26 mouse cellular contexts compared by ENCODE assay signal in the genomic region with DNA sequence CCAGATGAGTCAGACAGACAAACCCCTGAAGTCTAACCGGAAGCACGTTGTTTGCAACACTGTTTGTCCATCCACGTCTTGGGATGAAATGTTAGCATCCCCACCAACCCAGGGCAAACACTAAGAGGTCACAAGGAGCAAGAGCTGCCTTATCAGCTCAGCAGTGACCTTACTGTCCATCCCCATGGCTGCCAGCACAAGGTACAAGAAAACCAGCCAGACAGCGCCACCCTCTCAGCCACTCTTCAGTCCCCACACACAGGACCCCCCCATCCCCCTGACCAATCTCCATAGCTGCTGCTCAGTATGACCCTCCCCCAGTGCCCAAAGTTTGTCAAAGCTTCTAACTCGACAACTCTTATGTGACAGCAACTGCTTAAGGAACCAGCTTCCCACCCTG. TPM values are rescaled to one million over a fixed set of nuclear protein-coding genes. Genes with fewer than 3 reads are reported as not detected.
DNase-seq lines count a peak whose midpoint lies in the region; ATAC-seq lines count a peak whose summit lies in the region.
"Had no signal": no experiment of that assay in that cellular context is flagged by ENCODE, and none has a peak within 500 bp of the region (broad histone marks: within the 10 kb centered on the region; RNA-seq: fewer than 3 reads in every experiment).

No protein-coding gene starts in this region.

- no peak for DNase-seq in forebrain, embryonic 10.5 days (ENCODE audit: extremely low spot score, low spot score)
- no peak for DNase-seq in forebrain, embryonic 11.5 days (ENCODE audit: low spot score)
- no peak for DNase-seq in embryonic facial prominence, embryonic 10.5 days (ENCODE audit: low spot score)
- no peak for DNase-seq in limb, embryonic 10.5 days (ENCODE audit: low spot score)
- no peak for DNase-seq in left cerebral cortex, postnatal 10 days (ENCODE audit: extremely low spot score in 1 of 2, low spot score in 2 of 2)
- DNase-seq: adrenal gland, adult 8-10 months; adrenal gland, postnatal 14 days; adrenal gland, postnatal 36 days; B cell, adult 2 months; cerebellum, adult 11-12 months; cerebellum, adult 2 months; cerebellum, adult 9-10 months; cerebellum, postnatal 10 days; cerebellum, postnatal 25 days; forebrain, postnatal 0 days had no signal

- 74% methylated on average over 5 of the region's 5 CpGs for WGBS in forebrain, embryonic 10.5 days
- 91% methylated on average over 5 of the region's 5 CpGs for WGBS in forebrain, embryonic 16.5 days
- 86% methylated on average over 5 of the region's 5 CpGs for WGBS in forebrain, embryonic 15.5 days
- 77% methylated on average over 5 of the region's 5 CpGs for WGBS in forebrain, embryonic 11.5 days
- 53% methylated on average over 5 of the region's 5 CpGs for WGBS in embryonic facial prominence, embryonic 10.5 days
- WGBS in limb, embryonic 10.5 days: 57% methylated on average over 5 of the region's 5 CpGs

- no peak overlapping the region for H3K4me2 ChIP-seq in forebrain, embryonic 16.5 days (ENCODE audit: low read length)
- H3K4me2 ChIP-seq in forebrain, embryonic 15.5 days (replicated peaks): no peak overlapping the region
- H3K4me2 ChIP-seq in forebrain, embryonic 11.5 days (ENCODE audit: low read depth, low read length, severe bottlenecking): no peak overlapping the region
- H3K4me2 ChIP-seq: embryonic facial prominence, embryonic 12.5 days had no signal

- intact Hi-C loops in left cerebral cortex, postnatal 10 days (cut with DNase I): no loop called here

- no peaks in the 10 kb centered on the region for H3K27me3 ChIP-seq in forebrain, embryonic 10.5 days (ENCODE audit: poor library complexity, severe bottlenecking)
- no peaks in the 10 kb centered on the region for H3K27me3 ChIP-seq in forebrain, embryonic 16.5 days (replicated peaks; ENCODE audit: control insufficient read depth, insufficient read depth, low read length)
- H3K27me3 ChIP-seq in forebrain, embryonic 15.5 days: no peaks in the 10 kb centered on the region
- no peaks in the 10 kb centered on the region for H3K27me3 ChIP-seq in forebrain, embryonic 11.5 days (ENCODE audit: control insufficient read depth, insufficient read depth, low read length)
- no peaks in the 10 kb centered on the region for H3K27me3 ChIP-seq in embryonic facial prominence, embryonic 10.5 days (replicated peaks; ENCODE audit: low read depth, poor library complexity, severe bottlenecking)
- H3K27me3 ChIP-seq in limb, embryonic 10.5 days (ENCODE audit: low read depth, poor library complexity, severe bottlenecking): no peaks in the 10 kb centered on the region
- H3K27me3 ChIP-seq: CH12.LX; embryonic facial prominence, embryonic 12.5 days; Patski had no signal

- ATAC-seq in forebrain, embryonic 16.5 days: no peak
- ATAC-seq in forebrain, embryonic 15.5 days (replicated peaks): no peak
- ATAC-seq in forebrain, embryonic 11.5 days (replicated peaks; ENCODE audit: low FRiP score): no peak
- no peak for ATAC-seq in megakaryocyte progenitor cell, adult 5-6 weeks (replicated peaks; ENCODE audit: poor library complexity)
- ATAC-seq: activated CD4-positive, CD25-positive, alpha-beta regulatory T cell, adult 4 months; CD4-positive, CD25-positive, alpha-beta regulatory T cell, adult 4 months; Patski had no signal

- peaks cover 62% of the 10 kb centered on the region for H3K36me3 ChIP-seq in forebrain, embryonic 10.5 days (replicated peaks)
- H3K36me3 ChIP-seq in forebrain, embryonic 16.5 days (ENCODE audit: control insufficient read depth, insufficient read depth): peaks cover 8% of the 10 kb centered on the region
- peaks cover 11% of the 10 kb centered on the region for H3K36me3 ChIP-seq in forebrain, embryonic 15.5 days
- H3K36me3 ChIP-seq in forebrain, embryonic 11.5 days (ENCODE audit: control insufficient read depth, insufficient read depth, low read length): no peaks in the 10 kb centered on the region; the same call in 1 of the 2 replicates
- peaks cover 56% of the 10 kb centered on the region for H3K36me3 ChIP-seq in embryonic facial prominence, embryonic 10.5 days (replicated peaks)
- H3K36me3 ChIP-seq in limb, embryonic 10.5 days: peaks cover 46% of the 10 kb centered on the region

- H3K4me1 ChIP-seq in forebrain, embryonic 10.5 days: peaks cover 32% of the 10 kb centered on the region
- H3K4me1 ChIP-seq in forebrain, embryonic 16.5 days (replicated peaks; ENCODE audit: control insufficient read depth, insufficient read depth, low read length): peaks cover 14% of the 10 kb centered on the region
- H3K4me1 ChIP-seq in forebrain, embryonic 15.5 days: peaks cover 23% of the 10 kb centered on the region
- peaks cover 4% of the 10 kb centered on the region; the same call in 1 of the 2 replicates for H3K4me1 ChIP-seq in forebrain, embryonic 11.5 days (replicated peaks; ENCODE audit: control insufficient read depth, insufficient read depth, low read length)
- H3K4me1 ChIP-seq in embryonic facial prominence, embryonic 10.5 days: peaks cover 33% of the 10 kb centered on the region
- H3K4me1 ChIP-seq in limb, embryonic 10.5 days: peaks cover 7% of the 10 kb centered on the region

- H3K9ac ChIP-seq in forebrain, embryonic 16.5 days (replicated peaks; ENCODE audit: low read depth, low read length): no peak overlapping the region
- no peak overlapping the region for H3K9ac ChIP-seq in forebrain, embryonic 15.5 days (replicated peaks)
- H3K9ac ChIP-seq in forebrain, embryonic 11.5 days (ENCODE audit: low read length): no peak overlapping the region
- H3K9ac ChIP-seq: embryonic facial prominence, embryonic 12.5 days; forebrain, postnatal 0 days had no signal

- no peaks in the 10 kb centered on the region for H3K9me3 ChIP-seq in forebrain, embryonic 10.5 days
- no peaks in the 10 kb centered on the region for H3K9me3 ChIP-seq in forebrain, embryonic 16.5 days (ENCODE audit: control insufficient read depth, low read length)
- no peaks in the 10 kb centered on the region for H3K9me3 ChIP-seq in forebrain, embryonic 15.5 days
- no peaks in the 10 kb centered on the region for H3K9me3 ChIP-seq in forebrain, embryonic 11.5 days (ENCODE audit: control insufficient read depth, low read length)
- no peaks in the 10 kb centered on the region for H3K9me3 ChIP-seq in embryonic facial prominence, embryonic 10.5 days
- H3K9me3 ChIP-seq in limb, embryonic 10.5 days (replicated peaks): no peaks in the 10 kb centered on the region
- H3K9me3 ChIP-seq: embryonic facial prominence, embryonic 12.5 days; G1E had no signal

- H3K27ac ChIP-seq in forebrain, embryonic 10.5 days: 0 out of 2 replicates have a peak overlapping the region, but pooled peaks have one; percentile 40
- H3K27ac ChIP-seq in forebrain, embryonic 16.5 days (ENCODE audit: low read length): no peak overlapping the region
- 0 out of 2 replicates have a peak overlapping the region, but pooled peaks have one; percentile 15 for H3K27ac ChIP-seq in forebrain, embryonic 15.5 days (replicated peaks)
- H3K27ac ChIP-seq in forebrain, embryonic 11.5 days (ENCODE audit: low read depth, low read length): no peak overlapping the region
- H3K27ac ChIP-seq in embryonic facial prominence, embryonic 10.5 days (replicated peaks): peak overlapping the region; percentile 55
- H3K27ac ChIP-seq in limb, embryonic 10.5 days: peak overlapping the region; percentile 7; the same call in 1 of the 2 replicates
- H3K27ac ChIP-seq: embryonic facial prominence, embryonic 12.5 days had no signal

- no peak overlapping the region for H3K4me3 ChIP-seq in forebrain, embryonic 10.5 days
- H3K4me3 ChIP-seq in forebrain, embryonic 16.5 days (replicated peaks; ENCODE audit: low read length): no peak overlapping the region
- H3K4me3 ChIP-seq in forebrain, embryonic 15.5 days: no peak overlapping the region
- H3K4me3 ChIP-seq in forebrain, embryonic 11.5 days (ENCODE audit: low read depth, low read length): no peak overlapping the region
- no peak overlapping the region for H3K4me3 ChIP-seq in embryonic facial prominence, embryonic 10.5 days
- no peak overlapping the region for H3K4me3 ChIP-seq in limb, embryonic 10.5 days
- H3K4me3 ChIP-seq: embryonic facial prominence, embryonic 12.5 days had no signal

RNA-seq across cellular contexts. Expression of gene Abcg5, which starts 34.6 kb away (rescaled TPM):
- 5.3 and 5.4 TPM in 2 replicates for polyA plus RNA-seq in forebrain, embryonic 10.5 days (2016; fragmentation: Nextera tagmentation; extraction: Ambion mirVana)
- 0.87 and 1.0 TPM in 2 replicates for polyA plus RNA-seq in forebrain, embryonic 16.5 days (2015; fragmentation: Nextera tagmentation; extraction: Ambion mirVana)
- 2.0 and 3.1 TPM in 2 replicates for polyA plus RNA-seq in forebrain, embryonic 15.5 days (2015; fragmentation: Nextera tagmentation; extraction: Ambion mirVana)
- 5.1 and 5.9 TPM in 2 replicates for polyA plus RNA-seq in forebrain, embryonic 11.5 days (2014; fragmentation: Nextera tagmentation; extraction: Ambion mirVana)
- 1.3 and 1.6 TPM in 2 replicates for polyA plus RNA-seq in embryonic facial prominence, embryonic 10.5 days (2016; fragmentation: Nextera tagmentation; extraction: Ambion mirVana)
- 0.97 and 1.1 TPM in 2 replicates for polyA plus RNA-seq in limb, embryonic 10.5 days (2016; fragmentation: Nextera tagmentation; extraction: Ambion mirVana)
- not detected for total RNA-seq in left cerebral cortex, postnatal 10 days (2021)
- total RNA-seq in megakaryocyte progenitor cell, adult 5-6 weeks (2015): not detected in 2 replicates
- not detected in 2 replicates for total RNA-seq in megakaryocyte progenitor cell, adult 5-6 weeks (2017)
- total RNA-seq: adrenal gland, adult 18-20 months; adrenal gland, postnatal 36 days; CH12.LX had no signal
- polyA plus RNA-seq: activated CD4-positive, CD25-positive, alpha-beta regulatory T cell, adult 4 months; CD4-positive, CD25-positive, alpha-beta regulatory T cell, adult 4 months; G1E; Patski had no signal

RNA-seq across cellular contexts. Expression of gene Abcg8, which starts 41.3 kb away (rescaled TPM):
- polyA plus RNA-seq in forebrain, embryonic 10.5 days (2016; fragmentation: Nextera tagmentation; extraction: Ambion mirVana): 0.23 and 0.33 TPM in 2 replicates
- not detected in 2 replicates for polyA plus RNA-seq in forebrain, embryonic 16.5 days (2015; fragmentation: Nextera tagmentation; extraction: Ambion mirVana)
- polyA plus RNA-seq in forebrain, embryonic 15.5 days (2015; fragmentation: Nextera tagmentation; extraction: Ambion mirVana): 0.20 and 0.22 TPM in 2 replicates
- polyA plus RNA-seq in forebrain, embryonic 11.5 days (2014; fragmentation: Nextera tagmentation; extraction: Ambion mirVana): 0.17 and 0.48 TPM in 2 replicates
- polyA plus RNA-seq in embryonic facial prominence, embryonic 10.5 days (2016; fragmentation: Nextera tagmentation; extraction: Ambion mirVana): 0.10 and 0.15 TPM in 2 replicates
- polyA plus RNA-seq in limb, embryonic 10.5 days (2016; fragmentation: Nextera tagmentation; extraction: Ambion mirVana): 0.10 and 0.11 TPM in 2 replicates
- not detected for total RNA-seq in left cerebral cortex, postnatal 10 days (2021)
- total RNA-seq in megakaryocyte progenitor cell, adult 5-6 weeks (2015): not detected in 2 replicates
- total RNA-seq in megakaryocyte progenitor cell, adult 5-6 weeks (2017): not detected in 2 replicates
- total RNA-seq: adrenal gland, adult 18-20 months; adrenal gland, adult 8-10 months; adrenal gland, postnatal 36 days had no signal
- polyA plus RNA-seq: activated CD4-positive, CD25-positive, alpha-beta regulatory T cell, adult 4 months; CD4-positive, CD25-positive, alpha-beta regulatory T cell, adult 4 months; cerebellum, adult 2 months; cortical plate, adult 2 months; G1E had no signal

Comparison
In these comparisons a context has a peak if more than half of its experiments do, and no peak if none do; other contexts are left out.
1. H3K27ac ChIP-seq: peak in forebrain, embryonic 10.5 days (single experiment), forebrain, embryonic 15.5 days (single experiment), embryonic facial prominence, embryonic 10.5 days (single experiment) and limb, embryonic 10.5 days (single experiment); none in forebrain, embryonic 16.5 days (single experiment) and forebrain, embryonic 11.5 days (single experiment).